Mouse (Mus musculus): ENCODE results near the gene Efna4.

Efna4 gene

GRCm38 (mm10) chr3:89305105-89305504 is 32.7 kb downstream of the Efna4 start:
- DNase-seq = no peak

- no peak for DNase-seq
Measured at GRCm38 (mm10) chr3:89304440-89304839, 33.4 kb downstream of the Efna4 start.

- no peak for DNase-seq
Measured at GRCm38 (mm10) chr3:89300514-89300913, 37.3 kb downstream of the Efna4 start.

- DNase-seq = no peak
Measured at GRCm38 (mm10) chr3:89300071-89300470, 37.8 kb downstream of the Efna4 start.

- DNase-seq = no peak
Measured at GRCm38 (mm10) chr3:89299499-89299898, 38.3 kb downstream of the Efna4 start.

GRCm38 (mm10) chr3:89298908-89299307 is 38.9 kb downstream of the Efna4 start:
- DNase-seq = no peak

GRCm38 (mm10) chr3:89296761-89297396 is 40.9 kb downstream of the Efna4 start:
- no peak for DNase-seq

GRCm38 (mm10) chr3:89295685-89296230 is 42.1 kb downstream of the Efna4 start:
- no peak for DNase-seq

GRCm38 (mm10) chr3:89294195-89294594 is 43.6 kb downstream of the Efna4 start:
- DNase-seq = no peak

GRCm38 (mm10) chr3:89293247-89293918 is 44.4 kb downstream of the Efna4 start:
- DNase-seq = no peak

- DNase-seq = no peak
Measured at GRCm38 (mm10) chr3:89292303-89292702, 45.5 kb downstream of the Efna4 start.

GRCm38 (mm10) chr3:89291874-89292273 is 46.0 kb downstream of the Efna4 start:
- no peak for DNase-seq

- DNase-seq = no peak
Measured at GRCm38 (mm10) chr3:89288503-89288928, 49.3 kb downstream of the Efna4 start.

GRCm38 (mm10) chr3:89287286-89287685 is 50.5 kb downstream of the Efna4 start:
- DNase-seq = no peak

- no peak for DNase-seq
Measured at GRCm38 (mm10) chr3:89285526-89285925, 52.3 kb downstream of the Efna4 start.

- DNase-seq = no peak
Measured at GRCm38 (mm10) chr3:89284261-89284660, 53.6 kb downstream of the Efna4 start.

Measured in cerebellum, postnatal 25 days (tissue).